ENCODE assay signal across 8 mouse cellular contexts in genomic region chr6:24530166-24530565, GRCm38 (mm10). TPM values are rescaled to one million over a fixed set of nuclear protein-coding genes. Genes with fewer than 3 reads are reported as not detected.
DNase-seq lines count a peak whose midpoint lies in the region; ATAC-seq lines count a peak whose summit lies in the region.

No protein-coding gene starts in this region.

- peaks cover 27% of the 10 kb centered on the region for H3K4me1 ChIP-seq in forebrain, embryonic 15.5 days
- peaks cover 19% of the 10 kb centered on the region; the same call in 1 of the 2 replicates for H3K4me1 ChIP-seq in intestine, embryonic 14.5 days (replicated peaks; ENCODE audit: control insufficient read depth, insufficient read depth, low read length)
- peaks cover 18% of the 10 kb centered on the region for H3K4me1 ChIP-seq in limb, embryonic 13.5 days
- H3K4me1 ChIP-seq in midbrain, embryonic 14.5 days (ENCODE audit: control insufficient read depth, insufficient read depth, low read length) = peaks cover 17% of the 10 kb centered on the region

- ATAC-seq in forebrain, embryonic 15.5 days (replicated peaks) = no peak
- no peak for ATAC-seq in intestine, embryonic 14.5 days (replicated peaks; ENCODE audit: low FRiP score, low TSS enrichment, low read depth)
- no peak for ATAC-seq in limb, embryonic 13.5 days (ENCODE audit: low FRiP score, low read depth)
- ATAC-seq in midbrain, embryonic 14.5 days (ENCODE audit: low FRiP score, low TSS enrichment) = no peak

- no peaks in the 10 kb centered on the region for H3K36me3 ChIP-seq in forebrain, embryonic 15.5 days
- no peaks in the 10 kb centered on the region; the same call in 1 of the 2 replicates for H3K36me3 ChIP-seq in intestine, embryonic 14.5 days (ENCODE audit: control insufficient read depth, insufficient read depth, low read length)
- H3K36me3 ChIP-seq in limb, embryonic 13.5 days = no peaks in the 10 kb centered on the region; the same call in 1 of the 2 replicates
- H3K36me3 ChIP-seq in midbrain, embryonic 14.5 days (ENCODE audit: control insufficient read depth, insufficient read depth, low read length) = no peaks in the 10 kb centered on the region

- no peaks in the 10 kb centered on the region for H3K9me3 ChIP-seq in forebrain, embryonic 15.5 days
- no peaks in the 10 kb centered on the region for H3K9me3 ChIP-seq in intestine, embryonic 14.5 days (ENCODE audit: control insufficient read depth, low read length)
- H3K9me3 ChIP-seq in limb, embryonic 13.5 days = no peaks in the 10 kb centered on the region
- no peaks in the 10 kb centered on the region for H3K9me3 ChIP-seq in midbrain, embryonic 14.5 days (ENCODE audit: control insufficient read depth, low read length)

- peak overlapping the region; percentile 26; the same call in 1 of the 2 replicates for H3K9ac ChIP-seq in forebrain, embryonic 15.5 days (replicated peaks)
- H3K9ac ChIP-seq in intestine, embryonic 14.5 days (ENCODE audit: low read length) = no peak overlapping the region
- H3K9ac ChIP-seq in limb, embryonic 13.5 days = no peak overlapping the region
- no peak overlapping the region for H3K9ac ChIP-seq in midbrain, embryonic 14.5 days (replicated peaks; ENCODE audit: low read length)

- WGBS in forebrain, embryonic 15.5 days = 24% methylated on average over 4 of the region's 4 CpGs
- WGBS in intestine, embryonic 14.5 days = 23% methylated on average over 4 of the region's 4 CpGs
- 26% methylated on average over 4 of the region's 4 CpGs for WGBS in limb, embryonic 13.5 days
- 27% methylated on average over 4 of the region's 4 CpGs for WGBS in midbrain, embryonic 14.5 days

- peak overlapping the region; percentile 34 for H3K4me2 ChIP-seq in forebrain, embryonic 15.5 days (replicated peaks)
- H3K4me2 ChIP-seq in intestine, embryonic 14.5 days (ENCODE audit: low read length) = peak overlapping the region; percentile 41
- peak overlapping the region; percentile 46 for H3K4me2 ChIP-seq in limb, embryonic 13.5 days (replicated peaks)
- H3K4me2 ChIP-seq in midbrain, embryonic 14.5 days (ENCODE audit: low read length) = peak overlapping the region; percentile 45

- H3K27me3 ChIP-seq in forebrain, embryonic 15.5 days = no peaks in the 10 kb centered on the region
- no peaks in the 10 kb centered on the region for H3K27me3 ChIP-seq in intestine, embryonic 14.5 days (replicated peaks; ENCODE audit: control insufficient read depth, insufficient read depth, low read length)
- H3K27me3 ChIP-seq in limb, embryonic 13.5 days = no peaks in the 10 kb centered on the region
- H3K27me3 ChIP-seq in midbrain, embryonic 14.5 days (ENCODE audit: control insufficient read depth, insufficient read depth, low read length) = no peaks in the 10 kb centered on the region

- no peak overlapping the region for H3K27ac ChIP-seq in forebrain, embryonic 15.5 days (replicated peaks)
- H3K27ac ChIP-seq in intestine, embryonic 14.5 days (ENCODE audit: low read depth) = no peak overlapping the region
- no peak overlapping the region for H3K27ac ChIP-seq in limb, embryonic 13.5 days
- no peak overlapping the region for H3K27ac ChIP-seq in midbrain, embryonic 14.5 days (replicated peaks; ENCODE audit: low read depth, low read length)

- H3K4me3 ChIP-seq in forebrain, embryonic 15.5 days = peak overlapping the region; percentile 20
- peak overlapping the region; percentile 18; the same call in 1 of the 2 replicates for H3K4me3 ChIP-seq in intestine, embryonic 14.5 days (ENCODE audit: low read depth, low read length)
- peak overlapping the region; percentile 21 for H3K4me3 ChIP-seq in limb, embryonic 13.5 days
- H3K4me3 ChIP-seq in midbrain, embryonic 14.5 days (replicated peaks; ENCODE audit: low read depth, low read length) = 0 out of 2 replicates have a peak overlapping the region, but pooled peaks have one; percentile 7

- DNase-seq in right cerebral cortex, adult 18-20 months = peak; percentile 50
- no peak for DNase-seq in right cerebral cortex, postnatal 36 days (ENCODE audit: low spot score in 2 of 2)
- DNase-seq in cerebellum, adult 11-12 months = peak; percentile 41
- DNase-seq in intestine, embryonic 14.5 days (ENCODE audit: low spot score) = no peak
- peak; percentile 83 for DNase-seq in midbrain, embryonic 14.5 days
- DNase-seq in thymus, postnatal 14 days = peak; percentile 48

RNA-seq across cellular contexts. Expression of gene Asb15, which starts 2.2 kb away (rescaled TPM):
- not detected in 2 replicates for polyA plus RNA-seq in forebrain, embryonic 15.5 days (2015; fragmentation: Nextera tagmentation; extraction: Ambion mirVana)
- polyA plus RNA-seq in intestine, embryonic 14.5 days (2014; fragmentation: Nextera tagmentation; extraction: Ambion mirVana) = not detected in 2 replicates
- not detected in 2 replicates for polyA plus RNA-seq in limb, embryonic 13.5 days (2015; fragmentation: Nextera tagmentation; extraction: Ambion mirVana)
- polyA plus RNA-seq in midbrain, embryonic 14.5 days (2014; fragmentation: Nextera tagmentation; extraction: Ambion mirVana) = 0.09 TPM in 1 of 2 replicates, not detected in the other

RNA-seq across cellular contexts. Expression of gene Ndufa5, which starts 2.4 kb away (rescaled TPM):
- polyA plus RNA-seq in forebrain, embryonic 15.5 days (2015; fragmentation: Nextera tagmentation; extraction: Ambion mirVana) = 313 and 328 TPM in 2 replicates
- 337 and 369 TPM in 2 replicates for polyA plus RNA-seq in intestine, embryonic 14.5 days (2014; fragmentation: Nextera tagmentation; extraction: Ambion mirVana)
- 353 and 368 TPM in 2 replicates for polyA plus RNA-seq in limb, embryonic 13.5 days (2015; fragmentation: Nextera tagmentation; extraction: Ambion mirVana)
- polyA plus RNA-seq in midbrain, embryonic 14.5 days (2014; fragmentation: Nextera tagmentation; extraction: Ambion mirVana) = 348 and 442 TPM in 2 replicates

RNA-seq across cellular contexts. Expression of gene Iqub, which starts 15.3 kb away (rescaled TPM):
- 1.2 and 2.1 TPM in 2 replicates for polyA plus RNA-seq in forebrain, embryonic 15.5 days (2015; fragmentation: Nextera tagmentation; extraction: Ambion mirVana)
- 0.11 TPM in 1 of 2 replicates, not detected in the other for polyA plus RNA-seq in intestine, embryonic 14.5 days (2014; fragmentation: Nextera tagmentation; extraction: Ambion mirVana)
- 0.04 and 0.06 TPM in 2 replicates for polyA plus RNA-seq in limb, embryonic 13.5 days (2015; fragmentation: Nextera tagmentation; extraction: Ambion mirVana)
- 1.3 and 1.6 TPM in 2 replicates for polyA plus RNA-seq in midbrain, embryonic 14.5 days (2014; fragmentation: Nextera tagmentation; extraction: Ambion mirVana)

Comparison
In these comparisons a context has a peak if more than half of its experiments do, and no peak if none do; other contexts are left out.
1. DNase-seq: peak in right cerebral cortex, adult 18-20 months (single experiment), cerebellum, adult 11-12 months (single experiment), midbrain, embryonic 14.5 days (single experiment) and thymus, postnatal 14 days (single experiment); none in right cerebral cortex, postnatal 36 days (0 of 2) and intestine, embryonic 14.5 days (single experiment).
2. Peak in every context shown above with its lines, with median percentiles within 50 percentile points of each other: H3K4me2 ChIP-seq and H3K4me3 ChIP-seq.